Mouse (Mus musculus): ENCODE data around the gene Wnk1.

GRCm38 (mm10) chr6:119892711-119893110, 145.8 kb downstream of the Wnk1 start:
- no peak for TF ChIP-seq CTCF (IDR thresholded peaks at IDR 0.05; ENCODE audit: low read depth)
- TF ChIP-seq EP300 (IDR thresholded peaks at IDR 0.05; ENCODE audit: low read depth): no peak
